Mouse (Mus musculus) embryonic facial prominence, embryonic 11.5 days (tissue): ENCODE data around the gene Cfhr2. TPM values are rescaled to one million over a fixed set of nuclear protein-coding genes. Genes with fewer than 3 reads are reported as not detected.

Experiments
- polyA plus RNA-seq: library from polyadenylated mRNA; unstranded; fragments of >200 nt; fragmentation: Nextera tagmentation; extraction: Ambion mirVana; gene quantifications from 2 replicates; pipeline ENCODE4 v1.2.1, GENCODE M21; 2014

Gene Cfhr2
- polyA plus RNA-seq, 1 experiment from 2014 or later = not detected

Other genes starting within 250 kb of the Cfhr2 start
- gene Gm4788, start 77.5 kb downstream of the Cfhr2 start, polyA plus RNA-seq = not detected in 2 replicates